Mouse (Mus musculus) forebrain, embryonic 15.5 days (tissue): ENCODE measurements around the gene Immt. TPM values are rescaled to one million over a fixed set of nuclear protein-coding genes. Genes with fewer than 3 reads are reported as not detected.
"Not testable (repeated sequence)": the region's sequence is repeated elsewhere in the genome, so short reads cannot be mapped to it uniquely, and the experiment has no call there.

Experiments used
- ATAC-seq: fragments of 200-750 bp; cut with Nextera tagmentation; replicated peaks from 2 replicates; pipeline ENCODE4 v1.8.0; 2017; ENCODE audit warnings: mild to moderate bottlenecking, moderate TSS enrichment, moderate library complexity
- H3K27ac ChIP-seq: fragments of 300-500 bp; sonication (generic); replicated peaks from 2 replicates; pipeline ENCODE4 v1.5.1; 2015; ENCODE audit warnings: mild to moderate bottlenecking, inconsistent platforms
- H3K27me3 ChIP-seq: fragments of 300-500 bp; sonication (generic); 2 replicates; pipeline ENCODE4 v1.6.1; 2015; ENCODE audit warnings: inconsistent platforms
- H3K36me3 ChIP-seq: fragments of 300-500 bp; sonication (generic); 2 replicates; pipeline ENCODE4 v1.6.1; 2015; ENCODE audit warnings: mild to moderate bottlenecking, inconsistent platforms
- H3K4me1 ChIP-seq: fragments of 300-500 bp; sonication (generic); 2 replicates; pipeline ENCODE4 v1.6.1; 2015; ENCODE audit warnings: inconsistent platforms
- H3K4me2 ChIP-seq: fragments of 300-500 bp; sonication (generic); replicated peaks from 2 replicates; pipeline ENCODE4 v1.6.1; 2015; ENCODE audit warnings: mild to moderate bottlenecking, inconsistent platforms
- H3K4me3 ChIP-seq: fragments of 300-500 bp; sonication (generic); 2 replicates; pipeline ENCODE4 v1.5.1; 2015; ENCODE audit warnings: mild to moderate bottlenecking, inconsistent platforms
- H3K9ac ChIP-seq: fragments of 300-500 bp; sonication (generic); replicated peaks from 2 replicates; pipeline ENCODE4 v1.6.1; 2015; ENCODE audit warnings: mild to moderate bottlenecking, inconsistent platforms
- H3K9me3 ChIP-seq: fragments of 300-500 bp; sonication (generic); 2 replicates; pipeline ENCODE4 v1.6.1; 2016; ENCODE audit warnings: inconsistent platforms
- WGBS: fragments of 180-500 bp; shearing (Covaris S2); methylation state at CpG from one replicate; pipeline ENCODE4 v1.1.7; 2015; ENCODE audit warnings: mixed read lengths; 5-methylcytosine and 5-hydroxymethylcytosine counted together
- polyA plus RNA-seq: library from polyadenylated mRNA; unstranded; fragments of >200 nt; fragmentation: Nextera tagmentation; extraction: Ambion mirVana; gene quantifications from 2 replicates; pipeline ENCODE4 v1.2.1, GENCODE M21; 2015

Immt gene
- polyA plus RNA-seq, 1 experiment from 2014 or later = 151 TPM

DNA sequence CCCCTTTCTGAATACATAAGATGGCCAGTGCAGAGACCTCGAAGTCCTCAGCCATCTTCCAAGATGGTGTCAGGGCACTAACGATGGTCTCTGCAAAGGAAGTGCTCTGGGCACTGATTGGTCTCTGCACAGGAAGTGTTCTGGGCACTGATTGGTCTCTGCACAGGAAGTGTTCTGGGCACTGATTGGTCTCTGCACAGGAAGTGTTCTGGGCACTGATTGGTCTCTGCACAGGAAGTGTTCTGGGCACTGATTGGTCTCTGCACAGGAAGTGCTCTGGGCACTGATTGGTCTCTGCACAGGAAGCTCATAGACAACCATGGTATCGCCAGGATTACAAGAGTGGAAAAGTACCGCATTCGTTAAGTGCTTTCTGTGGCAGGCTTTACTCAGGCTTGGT lies 94.1 kb downstream of the Immt start:
- H3K9me3 ChIP-seq, H3K27me3 ChIP-seq, H3K27ac ChIP-seq, H3K9ac ChIP-seq, H3K4me3 ChIP-seq, ATAC-seq, H3K4me1 ChIP-seq, H3K4me2 ChIP-seq: not testable (repeated sequence)
- WGBS = 90% methylated on average over 5 of the region's 5 CpGs
- H3K36me3 ChIP-seq = peaks cover 60% of the 10 kb centered on the region

Other genes starting within 250 kb of the Immt start
- gene Kdm3a, start 198.3 kb upstream of the Immt start, polyA plus RNA-seq = 64.0 and 64.7 TPM in 2 replicates
- gene Reep1, start 123.8 kb upstream of the Immt start, polyA plus RNA-seq = 182 and 188 TPM in 2 replicates
- 37.7 and 41.0 TPM in 2 replicates for gene Mrpl35, start 4.4 kb upstream of the Immt start, polyA plus RNA-seq
- 90.4 and 98.1 TPM in 2 replicates for gene Ptcd3, start 77.4 kb downstream of the Immt start, polyA plus RNA-seq
- 18.9 and 19.9 TPM in 2 replicates for gene Polr1a, start 77.7 kb downstream of the Immt start, polyA plus RNA-seq